Mouse (Mus musculus) heart, postnatal 14 days (tissue): ENCODE measurements around the gene Ptafr. TPM values are rescaled to one million over a fixed set of nuclear protein-coding genes. Genes with fewer than 3 reads are reported as not detected.
"Not testable (repeated sequence)": the region's sequence is repeated elsewhere in the genome, so short reads cannot be mapped to it uniquely, and the experiment has no call there.

Experiments
- DNase-seq, 2 experiments: peaks; one replicate each; pipeline ENCODE4 v3.0.0; 2021 to 2022
- intact Hi-C: fragments of 180-260 bp; cut with DNase I; formaldehyde crosslinking; loops from one replicate; pipeline ENCODE4 v1.15.1; 2025
- total RNA-seq, 2 experiments: library from RNA; stranded (reverse); gene quantifications; 2 replicates each; pipeline ENCODE4 v1.2.3; 2021

The Ptafr gene
- total RNA-seq, 2 experiments from 2014 or later = 1.1 to 2.0 TPM

DNA sequence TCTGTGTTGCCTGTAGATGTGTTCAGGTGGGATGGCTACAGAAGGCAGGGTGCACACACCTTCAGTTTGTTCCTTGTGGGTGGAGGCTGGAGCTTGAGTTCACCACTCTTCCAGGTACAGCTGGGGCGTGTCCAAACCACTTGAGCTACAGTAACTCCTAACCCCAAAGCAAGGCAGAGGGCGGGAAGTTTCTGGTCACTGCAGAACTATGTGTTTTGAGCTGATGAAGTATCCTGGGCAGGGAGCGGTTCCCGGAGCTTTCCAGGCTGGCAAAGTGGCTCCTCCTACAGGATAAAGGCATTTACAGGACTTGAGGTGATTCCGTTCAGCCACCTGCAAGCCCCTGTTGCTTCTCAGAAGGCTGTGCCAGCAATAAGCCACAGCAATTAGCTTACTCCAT is 9.6 kb upstream of the Ptafr start:
- DNase-seq = no peak
- intact Hi-C loops = no loop called here

DNA sequence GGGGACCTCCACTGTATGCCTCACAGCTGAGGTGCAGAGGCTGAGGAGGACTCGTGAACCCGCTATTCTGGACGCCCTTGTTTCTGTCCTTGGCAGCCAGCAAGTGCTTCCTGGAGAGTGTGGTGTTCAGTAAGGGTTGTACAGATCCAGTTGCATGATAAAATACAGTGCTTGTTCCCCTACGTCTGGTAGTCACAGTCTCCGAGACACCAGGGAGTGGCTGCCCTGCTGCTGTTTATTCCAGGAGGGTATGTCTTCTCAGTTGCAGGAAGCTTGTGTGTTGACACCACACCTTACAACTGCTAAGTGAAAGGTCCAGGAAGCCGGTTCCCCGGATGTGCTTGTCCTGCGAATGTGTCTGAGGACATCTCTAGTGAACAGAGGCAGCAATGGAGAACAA is 9.2 kb upstream of the Ptafr start:
- no peak for DNase-seq
- intact Hi-C loops = no loop called here

GRCm38 (mm10) chr4:132555550-132555949 is 8.3 kb upstream of the Ptafr start:
- DNase-seq, intact Hi-C loops: not testable (repeated sequence)

DNA sequence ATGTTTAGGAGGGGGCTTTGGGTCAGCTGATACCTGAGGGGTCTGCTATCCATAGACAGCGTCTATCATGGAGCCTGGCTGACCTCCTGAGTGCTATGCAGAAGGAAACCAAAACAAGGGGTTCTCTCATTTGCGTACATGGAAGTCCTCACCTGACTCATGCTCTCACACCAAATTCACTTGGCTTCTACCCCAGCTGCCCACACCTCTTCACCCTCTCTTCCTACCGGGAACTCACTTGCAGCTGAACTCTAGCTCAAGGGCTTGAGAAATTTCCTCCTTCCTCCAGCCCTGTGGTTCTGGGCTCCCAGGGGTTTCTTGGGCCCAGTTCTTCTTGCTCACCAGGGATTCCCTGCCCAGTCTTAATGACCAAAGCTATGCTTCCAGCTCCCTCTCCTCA is 606 bp upstream of the Ptafr start:
- intact Hi-C loops = no loop called here
- no peak for DNase-seq

- DNase-seq = no peak
Observed at GRCm38 (mm10) chr4:132565089-132565747, 1.4 kb downstream of the Ptafr start.

GRCm38 (mm10) chr4:132567361-132567779 is 3.5 kb downstream of the Ptafr start:
- DNase-seq = peak; percentile 24 to 44
- intact Hi-C loops = loop anchor here (5.0 kb wide), 1 partner anchor 55 kb away; no protein-coding TSS in a partner anchor

More at GRCm38 (mm10) chr4:132565089-132565747, 1.4 kb downstream of the Ptafr start:
- intact Hi-C loops = loop anchor here (5.0 kb wide), 1 partner anchor 57 kb away; no protein-coding TSS in a partner anchor

- intact Hi-C loops = loop anchor here (5.0 kb wide), 1 partner anchor 53 kb away; no protein-coding TSS in a partner anchor
- no peak for DNase-seq
Observed at GRCm38 (mm10) chr4:132569115-132569514, 5.2 kb downstream of the Ptafr start.

DNA sequence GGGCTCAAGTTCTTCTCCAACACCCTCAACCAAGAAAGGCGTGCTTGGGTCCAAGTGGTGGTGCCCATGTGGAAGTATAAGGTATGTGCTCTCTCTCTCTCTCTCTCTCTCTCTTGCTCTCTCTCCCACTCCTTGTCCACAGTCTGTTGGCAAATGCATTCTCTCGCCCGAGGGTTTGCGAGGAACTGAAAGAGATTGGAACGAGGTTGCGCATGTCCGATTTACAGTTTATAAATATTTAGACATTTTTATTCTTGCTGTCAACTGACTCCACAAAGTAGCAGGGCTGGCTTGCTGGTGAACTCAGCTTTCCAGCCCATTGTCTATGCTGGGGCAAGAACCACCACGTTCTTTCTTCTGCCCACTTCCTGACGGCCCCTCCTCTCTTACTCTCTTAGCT is 7.3 kb downstream of the Ptafr start:
- intact Hi-C loops = no loop called here
- no peak for DNase-seq

GRCm38 (mm10) chr4:132573327-132573726 is 9.5 kb downstream of the Ptafr start:
- intact Hi-C loops = no loop called here
- peak in 1 of 2 experiments; percentile 24 for DNase-seq

DNA sequence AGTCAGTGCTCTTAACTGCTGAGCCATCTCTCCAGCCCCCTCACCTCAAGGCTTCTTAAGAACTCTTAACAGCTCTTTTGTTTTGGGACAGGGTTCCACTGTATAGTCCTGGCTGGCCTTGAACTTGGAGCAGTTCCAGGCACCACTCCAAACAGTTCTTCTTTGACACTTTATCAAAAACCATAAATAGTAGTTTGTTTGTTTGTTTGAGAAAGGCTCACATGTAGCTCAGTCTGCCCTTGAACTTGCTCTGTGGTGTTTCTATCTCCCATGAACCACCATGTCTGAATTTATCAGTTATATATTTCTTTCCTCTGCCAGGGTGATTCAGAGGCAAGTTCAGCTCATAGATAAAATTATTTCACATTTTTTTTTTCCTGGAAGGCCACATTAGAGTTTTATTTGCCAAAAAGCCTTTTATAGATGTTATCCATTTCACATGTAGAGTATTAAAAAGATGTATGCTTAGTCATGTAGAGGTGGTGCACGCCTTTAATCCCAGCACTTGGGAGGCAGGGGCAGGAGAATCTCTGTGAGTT is 11.0 kb downstream of the Ptafr start:
- intact Hi-C loops = no loop called here
- no peak for DNase-seq

- DNase-seq = no peak
- intact Hi-C loops = no loop called here
Observed at GRCm38 (mm10) chr4:132583781-132584180, 19.9 kb downstream of the Ptafr start.

DNA sequence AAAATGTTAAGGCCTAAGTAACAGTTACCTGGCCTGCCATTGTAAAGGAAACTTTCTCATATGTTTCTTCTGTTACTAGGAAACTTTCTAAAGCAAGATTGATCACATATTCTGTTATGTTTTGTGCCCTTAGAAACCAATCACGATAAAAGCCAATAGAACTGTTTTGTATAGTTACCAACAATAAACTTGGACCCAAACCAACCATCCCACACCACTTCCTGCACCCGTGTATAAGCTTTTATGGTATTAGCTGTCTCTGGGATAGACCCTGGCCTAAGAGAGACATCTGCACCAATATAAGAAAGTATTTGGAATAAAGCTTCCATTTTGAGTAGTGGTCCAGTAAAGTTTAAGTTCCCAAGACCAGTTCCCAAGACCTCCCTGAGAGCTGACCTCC is 21.1 kb downstream of the Ptafr start:
- DNase-seq = no peak
- intact Hi-C loops = no loop called here

GRCm38 (mm10) chr4:132586282-132586681 is 22.4 kb downstream of the Ptafr start:
- intact Hi-C loops = no loop called here
- no peak for DNase-seq

- DNase-seq = no peak
- intact Hi-C loops = no loop called here
Observed at GRCm38 (mm10) chr4:132588512-132588911, 24.6 kb downstream of the Ptafr start.

GRCm38 (mm10) chr4:132590642-132591041 is 26.8 kb downstream of the Ptafr start:
- no peak for DNase-seq
- intact Hi-C loops = no loop called here

GRCm38 (mm10) chr4:132592958-132593357 is 29.1 kb downstream of the Ptafr start:
- intact Hi-C loops = no loop called here
- DNase-seq = peak in 1 of 2 experiments; percentile 18

- intact Hi-C loops = no loop called here
- DNase-seq = no peak
Observed at GRCm38 (mm10) chr4:132594191-132594590, 30.3 kb downstream of the Ptafr start.

DNA sequence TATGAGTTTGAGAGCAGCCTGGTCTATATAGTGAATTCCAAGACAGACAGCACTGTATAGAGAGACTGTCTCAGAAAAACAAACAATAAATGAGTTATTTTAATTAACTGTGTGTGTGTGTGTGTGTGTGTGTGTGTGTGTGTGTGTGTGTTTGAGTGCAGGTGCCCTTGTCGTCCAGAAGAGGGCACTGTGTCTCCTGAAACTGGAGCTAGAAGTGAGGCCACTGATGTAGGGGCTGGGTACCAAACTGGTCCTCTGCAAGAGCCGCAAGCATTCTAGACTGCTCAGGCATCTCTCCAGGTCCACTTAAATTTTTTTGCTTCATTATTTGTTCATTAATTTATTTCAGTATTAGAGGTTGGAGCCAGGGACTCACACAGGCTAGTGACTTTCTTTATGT is 35.0 kb downstream of the Ptafr start:
- no peak for DNase-seq
- intact Hi-C loops = no loop called here

DNA sequence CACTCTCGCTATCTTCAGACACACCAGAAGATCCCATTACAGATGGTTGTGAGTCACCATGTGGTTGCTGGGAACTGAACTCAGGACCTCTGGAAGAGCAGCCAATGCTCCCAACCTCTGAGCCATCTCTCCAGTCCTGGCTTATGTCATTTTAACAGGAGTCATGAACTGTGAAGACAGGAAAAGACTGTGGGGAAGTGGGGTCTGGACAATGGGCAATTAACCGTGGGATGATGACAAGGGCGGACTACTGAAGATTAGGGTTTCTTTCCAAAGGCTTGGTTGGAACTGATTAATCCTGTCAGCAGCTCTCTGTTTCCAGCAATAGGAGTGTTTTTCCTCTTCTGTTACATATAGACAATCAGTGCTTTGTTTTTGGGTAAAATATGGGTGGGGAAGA is 35.9 kb downstream of the Ptafr start:
- no peak for DNase-seq
- intact Hi-C loops = no loop called here

- DNase-seq = no peak
- intact Hi-C loops = no loop called here
Observed at GRCm38 (mm10) chr4:132600465-132600864, 36.6 kb downstream of the Ptafr start.

- intact Hi-C loops, DNase-seq: not testable (repeated sequence)
Observed at GRCm38 (mm10) chr4:132601242-132601641, 37.4 kb downstream of the Ptafr start.

DNA sequence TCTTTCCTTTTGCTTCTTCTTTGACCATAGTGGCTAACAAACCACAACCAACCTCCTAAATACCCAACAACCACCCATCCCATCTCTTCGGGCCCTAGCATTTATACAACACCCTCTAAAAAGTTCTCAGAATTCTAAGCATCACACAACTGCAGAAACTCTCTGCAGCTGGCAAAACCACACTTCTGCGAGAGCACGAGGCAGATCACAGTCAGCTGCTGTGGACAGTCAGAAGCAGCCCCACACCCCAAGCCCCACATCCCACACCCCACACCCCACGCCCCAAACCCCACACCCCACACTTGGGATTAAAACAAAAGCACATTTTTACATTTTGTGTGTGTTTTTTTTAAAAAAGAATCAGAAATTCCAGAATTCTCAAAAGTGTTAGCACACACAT is 39.6 kb downstream of the Ptafr start:
- intact Hi-C loops = no loop called here
- no peak for DNase-seq
